Mouse (Mus musculus): ENCODE results near the gene Myocd. TPM values are rescaled to one million over a fixed set of nuclear protein-coding genes. Genes with fewer than 3 reads are reported as not detected.

The Myocd gene
- polyA plus RNA-seq, 1 experiment from 2014 or later: 2.9 TPM

DNA sequence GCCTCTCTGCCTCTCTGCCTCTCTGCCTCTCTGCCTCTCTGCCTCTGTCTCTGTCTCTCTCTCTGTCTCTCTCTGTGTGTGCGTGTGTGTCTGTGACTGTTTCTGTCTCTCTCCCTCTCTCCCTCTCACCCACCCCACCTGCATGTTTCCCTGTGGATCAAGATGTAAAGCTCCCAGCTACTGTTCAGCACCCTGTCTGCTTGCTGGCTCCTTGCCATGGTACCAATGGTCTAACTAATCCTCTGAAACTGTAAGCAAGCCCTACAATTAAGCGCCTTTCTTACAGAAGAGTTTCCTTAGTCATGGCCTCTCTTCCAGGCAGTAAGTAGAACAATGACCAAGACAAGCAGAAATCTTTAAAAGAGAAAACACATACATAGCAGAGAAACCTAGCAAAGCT is 32.9 kb downstream of the Myocd start:
- H3K4me2 ChIP-seq (ENCODE audit: low read depth, low read length): no peak overlapping the region
- H3K9me3 ChIP-seq (ENCODE audit: control insufficient read depth, low read length): no peaks in the 10 kb centered on the region
- no peak overlapping the region for H3K27ac ChIP-seq (replicated peaks; ENCODE audit: low read depth, low read length)
- 81% methylated on average over 2 of the region's 2 CpGs for WGBS
- no peak for ATAC-seq (ENCODE audit: low read depth)
- no peaks in the 10 kb centered on the region for H3K27me3 ChIP-seq (replicated peaks; ENCODE audit: control insufficient read depth, insufficient read depth, low read length)
- H3K36me3 ChIP-seq (ENCODE audit: control insufficient read depth, insufficient read depth, low read length): no peaks in the 10 kb centered on the region
- no peaks in the 10 kb centered on the region for H3K4me1 ChIP-seq (ENCODE audit: control insufficient read depth, insufficient read depth, low read length)
- peak; percentile 23 for DNase-seq (ENCODE audit: low spot score)
- no peak overlapping the region for H3K4me3 ChIP-seq (ENCODE audit: low read depth, low read length)
- H3K9ac ChIP-seq (ENCODE audit: low read depth, low read length): no peak overlapping the region

- no peak overlapping the region for H3K4me2 ChIP-seq (ENCODE audit: low read depth, low read length)
- H3K36me3 ChIP-seq (ENCODE audit: control insufficient read depth, insufficient read depth, low read length): no peaks in the 10 kb centered on the region
- H3K27ac ChIP-seq (replicated peaks; ENCODE audit: low read depth, low read length): no peak overlapping the region
- ATAC-seq (ENCODE audit: low read depth) (no peak), DNase-seq (ENCODE audit: low spot score) (no peak)
- H3K4me3 ChIP-seq (ENCODE audit: low read depth, low read length): no peak overlapping the region
- 45% methylated on average over 2 of the region's 2 CpGs for WGBS
- H3K9me3 ChIP-seq (ENCODE audit: control insufficient read depth, low read length): no peaks in the 10 kb centered on the region
- no peaks in the 10 kb centered on the region for H3K27me3 ChIP-seq (replicated peaks; ENCODE audit: control insufficient read depth, insufficient read depth, low read length)
- H3K9ac ChIP-seq (ENCODE audit: low read depth, low read length): no peak overlapping the region
- H3K4me1 ChIP-seq (ENCODE audit: control insufficient read depth, insufficient read depth, low read length): no peaks in the 10 kb centered on the region
Measured at GRCm38 (mm10) chr11:65235374-65235773, 34.4 kb downstream of the Myocd start.

DNA sequence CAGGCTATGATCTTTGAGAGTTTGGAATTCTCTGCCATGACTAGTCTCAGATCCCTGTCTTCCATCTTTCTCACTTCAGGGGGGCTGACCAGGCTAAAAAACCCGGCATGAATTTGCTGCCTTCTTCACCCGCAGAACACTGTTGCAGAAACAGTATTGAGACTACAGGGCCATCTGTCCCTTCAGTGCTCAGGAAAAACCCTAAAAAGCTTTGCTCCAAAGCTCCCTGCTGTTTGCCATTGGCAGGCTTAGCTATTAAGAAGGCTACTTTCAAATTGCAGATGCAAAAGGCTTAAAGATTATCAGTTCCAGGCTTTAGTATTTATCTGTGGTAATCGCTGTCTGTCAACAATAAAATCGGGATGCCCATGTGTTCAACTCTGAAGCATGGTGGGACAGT is 38.0 kb downstream of the Myocd start:
- 84% methylated on average over 4 of the region's 4 CpGs for WGBS
- no peak overlapping the region for H3K27ac ChIP-seq (replicated peaks; ENCODE audit: low read depth, low read length)
- H3K4me2 ChIP-seq (ENCODE audit: low read depth, low read length): no peak overlapping the region
- no peaks in the 10 kb centered on the region for H3K27me3 ChIP-seq (replicated peaks; ENCODE audit: control insufficient read depth, insufficient read depth, low read length)
- DNase-seq (ENCODE audit: low spot score): no peak
- no peak overlapping the region for H3K9ac ChIP-seq (ENCODE audit: low read depth, low read length)
- no peak for ATAC-seq (ENCODE audit: low read depth)
- no peak overlapping the region for H3K4me3 ChIP-seq (ENCODE audit: low read depth, low read length)
- H3K36me3 ChIP-seq (ENCODE audit: control insufficient read depth, insufficient read depth, low read length): no peaks in the 10 kb centered on the region
- no peaks in the 10 kb centered on the region for H3K9me3 ChIP-seq (ENCODE audit: control insufficient read depth, low read length)
- no peaks in the 10 kb centered on the region for H3K4me1 ChIP-seq (ENCODE audit: control insufficient read depth, insufficient read depth, low read length)

DNA sequence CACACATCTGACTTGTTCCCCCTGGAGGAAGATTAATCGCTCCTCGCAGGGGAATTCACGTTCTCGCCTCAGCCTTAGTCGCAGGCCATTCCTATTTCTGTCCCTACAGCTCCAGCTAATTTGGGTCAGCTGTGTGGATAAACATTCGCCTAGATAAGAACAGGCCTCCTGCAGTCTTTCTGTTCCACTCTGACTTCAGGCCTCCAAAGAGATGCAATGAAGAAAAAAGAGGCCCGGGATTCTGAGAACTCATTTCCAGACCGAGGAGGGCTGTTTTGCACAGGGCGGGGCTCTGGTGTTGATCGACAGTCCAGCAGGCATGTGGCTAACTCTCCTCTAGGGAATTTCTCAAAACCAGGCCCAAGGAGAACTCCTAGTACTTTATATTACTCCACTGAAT is 43.0 kb downstream of the Myocd start:
- Histone ChIP-seq H3K27ac (replicated peaks; ENCODE audit: low read depth, low read length) (no peak overlapping the region), H3K36me3 (ENCODE audit: control insufficient read depth, insufficient read depth, low read length) (no peaks in the 10 kb centered on the region), H3K27me3 (replicated peaks; ENCODE audit: control insufficient read depth, insufficient read depth, low read length) (no peaks in the 10 kb centered on the region), H3K9me3 (ENCODE audit: control insufficient read depth, low read length) (no peaks in the 10 kb centered on the region), H3K9ac (ENCODE audit: low read depth, low read length) (no peak overlapping the region), H3K4me2 (ENCODE audit: low read depth, low read length) (no peak overlapping the region), H3K4me3 (ENCODE audit: low read depth, low read length) (no peak overlapping the region), H3K4me1 (ENCODE audit: control insufficient read depth, insufficient read depth, low read length) (peaks cover 7% of the 10 kb centered on the region; the same call in 1 of the 2 replicates)
- peak; percentile 34 for DNase-seq (ENCODE audit: low spot score)
- no peak for ATAC-seq (ENCODE audit: low read depth)
- WGBS: 23% methylated on average over 10 of the region's 10 CpGs

DNA sequence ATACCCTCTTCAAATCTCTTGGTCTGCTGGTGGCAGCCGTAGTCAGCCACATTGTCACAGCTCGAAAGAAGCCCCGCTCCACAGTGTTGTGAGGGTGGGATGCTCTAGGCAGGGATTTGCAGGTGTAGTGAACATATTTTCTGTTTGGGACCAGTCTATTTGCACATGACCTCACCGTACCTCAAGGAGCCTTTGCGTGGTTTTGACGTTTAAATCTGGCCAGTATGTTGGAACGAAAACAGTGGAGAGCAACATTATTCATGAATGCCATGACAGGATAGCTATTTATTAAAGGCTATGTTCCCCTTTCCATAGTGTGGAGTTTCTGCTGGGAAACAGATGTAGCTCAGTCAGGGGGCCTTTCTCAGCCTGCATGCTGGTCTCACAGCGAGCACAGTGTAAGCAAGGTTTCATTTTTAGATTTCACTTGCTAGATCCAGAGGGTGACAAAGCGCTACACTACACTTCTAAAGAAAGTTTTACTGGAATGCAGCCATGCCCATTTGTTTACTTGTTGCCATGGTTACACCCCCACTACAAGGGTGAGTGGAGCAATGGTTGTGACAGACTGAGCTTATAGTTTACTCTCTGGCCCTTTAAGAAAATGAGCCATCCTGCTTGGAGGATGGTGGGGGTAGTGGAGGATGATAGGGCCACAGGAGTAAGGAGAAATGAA is 54.7 kb downstream of the Myocd start:
- Histone ChIP-seq H3K9ac (ENCODE audit: low read depth, low read length) (no peak overlapping the region), H3K9me3 (ENCODE audit: control insufficient read depth, low read length) (no peaks in the 10 kb centered on the region), H3K4me2 (ENCODE audit: low read depth, low read length) (no peak overlapping the region), H3K36me3 (ENCODE audit: control insufficient read depth, insufficient read depth, low read length) (no peaks in the 10 kb centered on the region), H3K27me3 (replicated peaks; ENCODE audit: control insufficient read depth, insufficient read depth, low read length) (no peaks in the 10 kb centered on the region), H3K27ac (replicated peaks; ENCODE audit: low read depth, low read length) (no peak overlapping the region), H3K4me3 (ENCODE audit: low read depth, low read length) (no peak overlapping the region), H3K4me1 (ENCODE audit: control insufficient read depth, insufficient read depth, low read length) (0 out of 2 replicates have a peak, but pooled peaks cover 1% of the 10 kb centered on the region)
- WGBS: 59% methylated on average over 9 of the region's 9 CpGs
- peak; percentile 47; the same call in 1 of the 2 replicates for ATAC-seq (ENCODE audit: low read depth)
- peak; percentile 75 for DNase-seq (ENCODE audit: low spot score)

DNA sequence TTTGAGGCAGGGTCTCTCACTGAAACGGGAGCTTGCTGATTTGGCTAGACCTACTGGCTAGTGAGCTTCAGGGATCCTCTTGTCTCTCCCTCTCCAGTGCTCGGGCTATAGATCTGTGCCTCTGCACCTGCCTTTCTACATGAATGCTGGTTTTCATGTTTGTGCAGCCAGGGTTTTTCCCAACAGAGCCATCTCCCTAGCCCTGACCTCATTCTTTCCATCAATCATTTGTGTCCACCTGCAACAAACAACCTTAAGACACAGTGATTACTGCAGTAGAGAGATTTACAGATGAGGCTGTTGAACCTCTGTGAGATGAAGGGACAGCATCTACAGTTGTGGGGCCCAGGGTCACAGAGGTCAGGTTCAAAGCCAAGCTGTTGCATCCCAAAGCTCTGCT is 56.0 kb downstream of the Myocd start:
- H3K4me1 ChIP-seq (ENCODE audit: control insufficient read depth, insufficient read depth, low read length): no peaks in the 10 kb centered on the region
- no peak overlapping the region for H3K27ac ChIP-seq (replicated peaks; ENCODE audit: low read depth, low read length)
- WGBS: 84% methylated on average over 2 of the region's 2 CpGs
- H3K4me2 ChIP-seq (ENCODE audit: low read depth, low read length): no peak overlapping the region
- no peak overlapping the region for H3K9ac ChIP-seq (ENCODE audit: low read depth, low read length)
- H3K36me3 ChIP-seq (ENCODE audit: control insufficient read depth, insufficient read depth, low read length): no peaks in the 10 kb centered on the region
- H3K27me3 ChIP-seq (replicated peaks; ENCODE audit: control insufficient read depth, insufficient read depth, low read length): no peaks in the 10 kb centered on the region
- no peak overlapping the region for H3K4me3 ChIP-seq (ENCODE audit: low read depth, low read length)
- DNase-seq (ENCODE audit: low spot score): no peak
- H3K9me3 ChIP-seq (ENCODE audit: control insufficient read depth, low read length): no peaks in the 10 kb centered on the region
- no peak for ATAC-seq (ENCODE audit: low read depth)

DNA sequence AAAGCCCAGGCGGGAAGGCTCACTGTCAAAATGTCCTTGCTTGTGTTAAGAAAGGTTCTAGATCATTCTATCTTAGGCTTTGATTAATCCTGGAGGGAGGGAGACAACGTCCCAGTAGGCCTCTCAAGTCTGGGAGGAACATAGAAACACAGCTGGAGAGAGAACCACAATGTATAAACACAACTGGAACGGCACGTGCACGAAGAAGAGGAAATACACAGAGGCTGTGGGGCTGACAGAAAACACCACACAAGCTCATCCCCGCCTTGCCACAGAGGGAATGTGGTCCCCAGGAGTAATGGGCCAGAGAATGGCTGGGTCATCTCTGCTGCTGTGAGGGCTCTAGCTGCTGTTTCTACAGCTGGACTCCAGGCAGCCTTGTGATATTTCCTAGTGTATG is 58.1 kb downstream of the Myocd start:
- ATAC-seq (ENCODE audit: low read depth): no peak

GRCm38 (mm10) chr11:65209441-65209840 is 60.3 kb downstream of the Myocd start:
- no peak overlapping the region for H3K4me2 ChIP-seq (ENCODE audit: low read depth, low read length)
- WGBS: 38% methylated on average over 6 of the region's 6 CpGs
- H3K4me3 ChIP-seq (ENCODE audit: low read depth, low read length): no peak overlapping the region
- no peak overlapping the region for H3K27ac ChIP-seq (replicated peaks; ENCODE audit: low read depth, low read length)
- ATAC-seq (ENCODE audit: low read depth) (no peak), DNase-seq (ENCODE audit: low spot score) (no peak)
- no peaks in the 10 kb centered on the region for H3K4me1 ChIP-seq (ENCODE audit: control insufficient read depth, insufficient read depth, low read length)
- no peaks in the 10 kb centered on the region for H3K27me3 ChIP-seq (replicated peaks; ENCODE audit: control insufficient read depth, insufficient read depth, low read length)
- no peak overlapping the region for H3K9ac ChIP-seq (ENCODE audit: low read depth, low read length)
- no peaks in the 10 kb centered on the region for H3K9me3 ChIP-seq (ENCODE audit: control insufficient read depth, low read length)
- H3K36me3 ChIP-seq (ENCODE audit: control insufficient read depth, insufficient read depth, low read length): no peaks in the 10 kb centered on the region

More for the DNA sequence above, 58.1 kb downstream of the Myocd start:
- Histone ChIP-seq H3K27ac (replicated peaks; ENCODE audit: low read depth, low read length) (no peak overlapping the region), H3K9ac (ENCODE audit: low read depth, low read length) (no peak overlapping the region), H3K36me3 (ENCODE audit: control insufficient read depth, insufficient read depth, low read length) (no peaks in the 10 kb centered on the region), H3K9me3 (ENCODE audit: control insufficient read depth, low read length) (no peaks in the 10 kb centered on the region), H3K4me3 (ENCODE audit: low read depth, low read length) (no peak overlapping the region), H3K4me1 (ENCODE audit: control insufficient read depth, insufficient read depth, low read length) (no peaks in the 10 kb centered on the region), H3K4me2 (ENCODE audit: low read depth, low read length) (no peak overlapping the region), H3K27me3 (replicated peaks; ENCODE audit: control insufficient read depth, insufficient read depth, low read length) (no peaks in the 10 kb centered on the region)
- 69% methylated on average over 6 of the region's 6 CpGs for WGBS
- DNase-seq (ENCODE audit: low spot score): no peak

DNA sequence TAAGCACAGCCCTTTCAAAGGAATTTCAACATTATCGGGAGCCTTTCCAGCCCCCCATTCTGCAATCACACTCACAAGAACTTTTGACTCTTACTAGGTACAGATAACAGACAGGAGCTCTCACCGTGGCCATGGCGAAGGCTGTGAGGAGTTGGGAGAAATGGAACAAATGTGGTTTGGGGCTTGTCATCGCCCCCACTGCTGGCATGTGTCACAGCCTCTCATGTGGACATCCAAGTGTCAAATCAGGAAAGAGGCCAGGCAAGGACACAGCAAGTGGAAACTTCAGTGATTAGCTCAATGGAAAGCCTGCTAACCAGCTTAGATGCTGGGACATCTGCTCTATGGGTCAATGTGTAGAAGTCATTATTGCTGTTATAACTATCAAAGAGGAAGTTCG is 64.5 kb downstream of the Myocd start:
- H3K27ac ChIP-seq (replicated peaks; ENCODE audit: low read depth, low read length): no peak overlapping the region
- no peaks in the 10 kb centered on the region for H3K4me1 ChIP-seq (ENCODE audit: control insufficient read depth, insufficient read depth, low read length)
- H3K27me3 ChIP-seq (replicated peaks; ENCODE audit: control insufficient read depth, insufficient read depth, low read length): no peaks in the 10 kb centered on the region
- no peak overlapping the region for H3K4me2 ChIP-seq (ENCODE audit: low read depth, low read length)
- 80% methylated on average over 5 of the region's 5 CpGs for whole genome bisulfite sequencing
- H3K36me3 ChIP-seq (ENCODE audit: control insufficient read depth, insufficient read depth, low read length): no peaks in the 10 kb centered on the region
- H3K9ac ChIP-seq (ENCODE audit: low read depth, low read length): no peak overlapping the region
- no peak for DNase-seq (ENCODE audit: low spot score)
- no peak for ATAC-seq (ENCODE audit: low read depth)
- H3K9me3 ChIP-seq (ENCODE audit: control insufficient read depth, low read length): no peaks in the 10 kb centered on the region
- no peak overlapping the region for H3K4me3 ChIP-seq (ENCODE audit: low read depth, low read length)
